Mouse (Mus musculus): ENCODE measurements at regions not wholly inside any gene's neighbourhood (a gene's known extent, or its start where the extent isn't known, plus 50 kb on each side); places are given as distances from the start of the nearest gene placed in this dataset.

- no peak for DNase-seq
Measured at GRCm38 (mm10) chr8:50387189-50387588, 1543.4 kb upstream of the Tenm3 start.

- DNase-seq = no peak
Measured at GRCm38 (mm10) chr8:50383697-50384096, 1539.9 kb upstream of the Tenm3 start.

- DNase-seq = peak; percentile 9
Measured at GRCm38 (mm10) chr8:50379745-50380144, 1536.0 kb upstream of the Tenm3 start.

- DNase-seq = peak; percentile 43
Measured at GRCm38 (mm10) chr8:50373790-50374189, 1530.0 kb upstream of the Tenm3 start.

- no peak for DNase-seq
Measured at GRCm38 (mm10) chr8:50326485-50326884, 1482.7 kb upstream of the Tenm3 start.

- peak; percentile 20 for DNase-seq
Measured at GRCm38 (mm10) chr8:50321356-50321963, 1477.7 kb upstream of the Tenm3 start.

GRCm38 (mm10) chr8:50316641-50317040, 1472.9 kb upstream of the Tenm3 start:
- DNase-seq = no peak

GRCm38 (mm10) chr8:50310308-50310707, 1466.6 kb upstream of the Tenm3 start:
- DNase-seq = no peak

GRCm38 (mm10) chr8:50300316-50300715, 1456.6 kb upstream of the Tenm3 start:
- peak; percentile 46 for DNase-seq

- peak; percentile 93 for DNase-seq
Measured at GRCm38 (mm10) chr8:50293501-50293900, 1449.8 kb upstream of the Tenm3 start.

GRCm38 (mm10) chr8:50292158-50292557, 1448.4 kb upstream of the Tenm3 start:
- DNase-seq = peak; percentile 76

- DNase-seq = no peak
Measured at GRCm38 (mm10) chr8:50276346-50276745, 1432.6 kb upstream of the Tenm3 start.

- DNase-seq = no peak
Measured at GRCm38 (mm10) chr8:50264757-50265156, 1421.0 kb upstream of the Tenm3 start.
